Mouse (Mus musculus): Measurements from ENCODE around the gene Fam240b. TPM values are rescaled to one million over a fixed set of nuclear protein-coding genes. Genes with fewer than 3 reads are reported as not detected.

The Fam240b gene
- total RNA-seq (2012; rRNA removed) (not detected in 2 replicates), polyA plus RNA-seq (2012; ENCODE audit: insufficient read depth in 1 of 2, insufficient read length in 2 of 2, low read depth in 1 of 2, low replicate concordance in 2 of 2, missing spikeins in 1 of 2) (not detected)

- DNase-seq (ENCODE audit: low read depth, low spot score) = no peak
- H3K9me3 ChIP-seq (replicated peaks; ENCODE audit: insufficient read depth, low read length) = no peaks in the 10 kb centered on the region
- no peak for TF ChIP-seq CHD1 (IDR thresholded peaks at IDR 0.05; ENCODE audit: low read depth, low read length)
- no peak for TF ChIP-seq NRF1 (IDR thresholded peaks at IDR 0.05; ENCODE audit: insufficient read depth, low read depth, low read length, poor library complexity, severe bottlenecking)
- TF ChIP-seq RAD21 (IDR thresholded peaks at IDR 0.05; ENCODE audit: low read depth, low read length) = no peak
- no peak for TF ChIP-seq ZMIZ1 (IDR thresholded peaks at IDR 0.05; ENCODE audit: low read depth, low read length)
- TF ChIP-seq SMC3 (IDR thresholded peaks at IDR 0.05; ENCODE audit: low read depth, low read length) = no peak
- no peak for TF ChIP-seq CTCF (IDR thresholded peaks at IDR 0.05 in 2 of 3, conservative IDR thresholded peaks at IDR 0.05 in 1 of 3; ENCODE audit: control insufficient read depth in 1 of 3, insufficient read depth in 1 of 3, low read depth in 2 of 3, low read length in 3 of 3, poor library complexity in 1 of 3, severe bottlenecking in 1 of 3)
- TF ChIP-seq HCFC1 (IDR thresholded peaks at IDR 0.05; ENCODE audit: low read depth, low read length) = no peak
- no peak for TF ChIP-seq ZNF384 (IDR thresholded peaks at IDR 0.05; ENCODE audit: low read depth, low read length)
- TF ChIP-seq POLR2A (IDR thresholded peaks at IDR 0.05; ENCODE audit: control insufficient read depth in 1 of 2, insufficient read depth in 1 of 2, low read depth in 1 of 2, low read length in 2 of 2, poor library complexity in 1 of 2) = no peak
- no peak for TF ChIP-seq ZC3H11A (IDR thresholded peaks at IDR 0.05; ENCODE audit: low read depth, low read length)
- TF ChIP-seq ZKSCAN1 (IDR thresholded peaks at IDR 0.05; ENCODE audit: low read depth, low read length) = no peak
- no peak for TF ChIP-seq NELFE (IDR thresholded peaks at IDR 0.05; ENCODE audit: low read depth, low read length)
- TF ChIP-seq ETS1 (IDR thresholded peaks at IDR 0.05; ENCODE audit: low read depth, low read length) = no peak
- no peak for TF ChIP-seq CHD2 (IDR thresholded peaks at IDR 0.05; ENCODE audit: low read length)
- H3K79me2 ChIP-seq (ENCODE audit: control insufficient read depth, insufficient read depth, low read length, poor library complexity) = no peaks in the 10 kb centered on the region
- no peak within 1 kb of the TSS for H3K4me3 ChIP-seq (ENCODE audit: control insufficient read depth in 1 of 2, insufficient read depth in 1 of 2, low read depth in 2 of 2, low read length in 2 of 2)
- no peaks in the 10 kb centered on the region for H3K27me3 ChIP-seq (ENCODE audit: control insufficient read depth in 1 of 2, insufficient read depth in 2 of 2, low read length in 2 of 2)
- H3K9ac ChIP-seq (ENCODE audit: control insufficient read depth, low read depth, low read length, poor library complexity, severe bottlenecking) = no peak within 1 kb of the TSS
- H3K4me1 ChIP-seq (ENCODE audit: control insufficient read depth in 1 of 2, insufficient read depth in 2 of 2, low read length in 2 of 2) = no peaks in the 10 kb centered on the region
- no peaks in the 10 kb centered on the region for H3K36me3 ChIP-seq (ENCODE audit: control insufficient read depth in 1 of 2, insufficient read depth in 2 of 2, low read length in 2 of 2)
- no peak within 1 kb of the TSS for H3K27ac ChIP-seq (ENCODE audit: control insufficient read depth, low read depth, low read length)
Observed at GRCm38 (mm10) chr13:64497692-64498091, at the start of gene Fam240b. Fam240b (minus strand) TSS chr13:64497792.

- DNase-seq (ENCODE audit: low read depth, low spot score) = no peak
- Histone ChIP-seq H3K36me3 (ENCODE audit: control insufficient read depth in 1 of 2, insufficient read depth in 2 of 2, low read length in 2 of 2) (no peaks in the 10 kb centered on the region), H3K27me3 (ENCODE audit: control insufficient read depth in 1 of 2, insufficient read depth in 2 of 2, low read length in 2 of 2) (no peaks in the 10 kb centered on the region), H3K79me2 (ENCODE audit: control insufficient read depth, insufficient read depth, low read length, poor library complexity) (no peaks in the 10 kb centered on the region), H3K27ac (ENCODE audit: control insufficient read depth, low read depth, low read length) (no peak overlapping the region), H3K4me3 (ENCODE audit: control insufficient read depth in 1 of 2, insufficient read depth in 1 of 2, low read depth in 2 of 2, low read length in 2 of 2) (no peak overlapping the region), H3K4me1 (ENCODE audit: control insufficient read depth in 1 of 2, insufficient read depth in 2 of 2, low read length in 2 of 2) (no peaks in the 10 kb centered on the region), H3K9ac (ENCODE audit: control insufficient read depth, low read depth, low read length, poor library complexity, severe bottlenecking) (no peak overlapping the region), H3K9me3 (replicated peaks; ENCODE audit: insufficient read depth, low read length) (no peaks in the 10 kb centered on the region)
- TF ChIP-seq ZKSCAN1 (IDR thresholded peaks at IDR 0.05; ENCODE audit: low read depth, low read length) (no peak), MXI1 (IDR thresholded peaks at IDR 0.05; ENCODE audit: low read depth, low read length) (no peak), EP300 (IDR thresholded peaks at IDR 0.05; ENCODE audit: low read depth in 1 of 2, low read length in 2 of 2) (no peak), CHD2 (IDR thresholded peaks at IDR 0.05; ENCODE audit: low read length) (no peak), POLR2AphosphoS5 (IDR thresholded peaks at IDR 0.05; ENCODE audit: borderline replicate concordance, low read depth, low read length) (no peak), MAZ (IDR thresholded peaks at IDR 0.05; ENCODE audit: low read depth, low read length) (no peak), E2F4 (IDR thresholded peaks at IDR 0.05; ENCODE audit: borderline replicate concordance, low read depth, low read length) (no peak), USF1 (IDR thresholded peaks at IDR 0.05; ENCODE audit: low read depth, low read length) (no peak), POLR2AphosphoS2 (IDR thresholded peaks at IDR 0.05; ENCODE audit: low read length) (no peak)
Observed at GRCm38 (mm10) chr13:64530139-64530538, 32.5 kb upstream of the Fam240b start.

Measured in MEL (cell line).